Mouse (Mus musculus) midbrain, postnatal 0 days (tissue): ENCODE results near the gene Kcna5. TPM values are rescaled to one million over a fixed set of nuclear protein-coding genes. Genes with fewer than 3 reads are reported as not detected.

Experiments used
- ATAC-seq: fragments of 200-750 bp; cut with Nextera tagmentation; 2 replicates; pipeline ENCODE4 v1.8.0; 2017; ENCODE audit warnings: moderate number of reproducible peaks, mild to moderate bottlenecking, moderate TSS enrichment, moderate library complexity; ENCODE audit not compliant: low FRiP score
- DNase-seq: peaks from one replicate; pipeline ENCODE4 v3.0.0-alpha.2; 2015; ENCODE audit warnings: low spot score
- H3K27ac ChIP-seq: fragments of 300-500 bp; sonication (generic); 2 replicates; pipeline ENCODE4 v1.5.1; 2014; ENCODE audit warnings: low read depth, mild to moderate bottlenecking, low read length, mixed read lengths
- H3K27me3 ChIP-seq: fragments of 300-500 bp; sonication (generic); 2 replicates; pipeline ENCODE4 v1.6.1; 2014; ENCODE audit warnings: low read length, control low read depth, mixed read lengths; ENCODE audit not compliant: insufficient read depth
- H3K36me3 ChIP-seq: fragments of 300-500 bp; sonication (generic); 2 replicates; pipeline ENCODE4 v1.6.1; 2014; ENCODE audit warnings: low read length, control low read depth, mixed read lengths; ENCODE audit not compliant: insufficient read depth
- H3K4me1 ChIP-seq: fragments of 300-500 bp; sonication (generic); 2 replicates; pipeline ENCODE4 v1.6.1; 2014; ENCODE audit warnings: mild to moderate bottlenecking, control low read depth, antibody characterized with exemption, low read length, mixed read lengths; ENCODE audit not compliant: insufficient read depth
- H3K4me2 ChIP-seq: fragments of 300-500 bp; sonication (generic); 2 replicates; pipeline ENCODE4 v1.6.1; 2014; ENCODE audit warnings: low read depth, mild to moderate bottlenecking, low read length, mixed read lengths; ENCODE audit not compliant: poor library complexity, severe bottlenecking
- H3K4me3 ChIP-seq: fragments of 300-500 bp; sonication (generic); 2 replicates; pipeline ENCODE4 v1.5.1; 2014; ENCODE audit warnings: low read depth, mild to moderate bottlenecking, low read length, moderate library complexity
- H3K9ac ChIP-seq: fragments of 300-500 bp; sonication (generic); replicated peaks from 2 replicates; pipeline ENCODE4 v1.6.1; 2014; ENCODE audit warnings: mild to moderate bottlenecking, low read length, moderate library complexity, mixed read lengths; ENCODE audit not compliant: poor library complexity, severe bottlenecking
- H3K9me3 ChIP-seq: fragments of 300-500 bp; sonication (generic); 2 replicates; pipeline ENCODE4 v1.6.1; 2016; ENCODE audit warnings: low read length, control low read depth
- CTCF ChIP-seq: IDR thresholded peaks from 2 replicates; pipeline ENCODE4 v1.5.1; 2016; ENCODE audit warnings: antibody characterized with exemption, mild to moderate bottlenecking
- WGBS: fragments of 180-500 bp; shearing (Covaris S2); extraction: QIAGEN DNeasy Blood & Tissue Kit; methylation state at CpG from one replicate; pipeline ENCODE4 v1.1.7; 2014; 5-methylcytosine and 5-hydroxymethylcytosine counted together
- polyA plus RNA-seq: library from polyadenylated mRNA; unstranded; fragments of >200 nt; fragmentation: Nextera tagmentation; extraction: Ambion mirVana; gene quantifications from 2 replicates; pipeline ENCODE4 v1.2.1, GENCODE M21; 2015
- total RNA-seq: library from RNA; depleted of rRNA; stranded (reverse); fragments of >200 nt; gene quantifications from 2 replicates; pipeline ENCODE4 v1.2.3, GENCODE M21; 2014

Kcna5 gene
- total and polyA plus RNA-seq, 2 experiments from 2014 or later: 3.8 to 4.9 TPM

DNA sequence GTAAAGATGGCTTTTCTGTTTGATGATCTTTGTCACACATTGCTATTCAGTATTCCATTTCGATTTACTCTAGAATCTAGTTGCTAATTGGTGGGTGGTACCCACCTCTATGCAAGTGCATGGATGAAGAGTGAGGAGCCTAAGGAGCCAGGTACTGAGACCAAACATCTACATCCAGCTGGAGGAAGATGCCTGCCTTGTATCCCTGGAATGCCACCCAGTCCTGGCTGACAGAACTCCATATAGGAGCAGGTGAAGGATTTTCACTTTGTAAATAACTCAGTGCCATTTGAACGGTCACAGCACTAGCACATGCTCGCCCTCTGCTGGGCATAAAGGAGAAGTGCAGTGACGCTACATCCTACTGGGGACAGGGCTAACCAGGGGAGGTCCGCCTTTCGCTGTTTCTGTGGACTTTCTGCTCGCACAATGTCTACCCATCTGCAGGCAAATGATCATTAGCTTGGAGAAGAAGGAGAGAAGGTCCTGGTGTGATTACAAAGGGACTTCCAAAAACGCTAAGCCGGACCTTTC, 16.7 kb upstream of the Kcna5 start:
- 20% methylated on average over 9 of the region's 9 CpGs for WGBS
- Histone ChIP-seq H3K27ac (no peak overlapping the region), H3K9me3 (no peaks in the 10 kb centered on the region), H3K4me3 (no peak overlapping the region), H3K4me1 (no peaks in the 10 kb centered on the region), H3K36me3 (no peaks in the 10 kb centered on the region), H3K4me2 (no peak overlapping the region), H3K27me3 (no peaks in the 10 kb centered on the region), H3K9ac (no peak overlapping the region)
- DNase-seq (peak; percentile 82), ATAC-seq (peak; percentile 75; the same call in 1 of the 2 replicates)
- peak; percentile 99 for TF ChIP-seq CTCF

GRCm38 (mm10) chr6:126544107-126545036, 9.2 kb upstream of the Kcna5 start:
- Histone ChIP-seq H3K27me3 (no peaks in the 10 kb centered on the region), H3K9ac (no peak overlapping the region), H3K27ac (0 out of 2 replicates have a peak overlapping the region, but pooled peaks have one; percentile 12), H3K36me3 (no peaks in the 10 kb centered on the region), H3K4me2 (no peak overlapping the region), H3K9me3 (no peaks in the 10 kb centered on the region), H3K4me3 (no peak overlapping the region), H3K4me1 (no peaks in the 10 kb centered on the region)
- DNase-seq: no peak
- WGBS: 43% methylated on average over 16 of the region's 16 CpGs
- no peak for ATAC-seq
- TF ChIP-seq CTCF: no peak

DNA sequence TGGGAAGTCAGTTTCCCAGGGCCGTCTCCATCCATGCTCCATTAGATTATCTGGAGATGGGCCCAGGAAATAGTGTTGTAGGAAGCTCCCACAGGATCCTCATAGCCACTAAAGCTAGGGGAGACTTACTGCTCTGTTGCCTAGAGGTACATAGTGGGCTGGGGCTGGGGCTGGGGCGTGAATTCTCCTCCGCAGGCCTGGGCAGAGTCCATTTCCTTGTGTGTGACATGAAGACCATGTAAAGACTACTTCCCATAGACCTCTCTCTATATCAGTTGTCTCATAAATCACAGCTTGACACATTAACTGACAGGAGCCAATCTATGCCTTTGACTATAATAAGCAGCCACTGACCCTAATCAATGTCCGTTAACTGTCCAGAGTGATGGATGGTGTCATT, 7.5 kb upstream of the Kcna5 start:
- ATAC-seq (no peak), DNase-seq (no peak)
- Histone ChIP-seq H3K4me3 (no peak overlapping the region), H3K4me1 (no peaks in the 10 kb centered on the region), H3K27ac (no peak overlapping the region), H3K27me3 (no peaks in the 10 kb centered on the region), H3K4me2 (no peak overlapping the region), H3K9ac (no peak overlapping the region), H3K9me3 (no peaks in the 10 kb centered on the region), H3K36me3 (no peaks in the 10 kb centered on the region)
- 92% methylated on average over 4 of the region's 4 CpGs for WGBS
- TF ChIP-seq CTCF: no peak

DNA sequence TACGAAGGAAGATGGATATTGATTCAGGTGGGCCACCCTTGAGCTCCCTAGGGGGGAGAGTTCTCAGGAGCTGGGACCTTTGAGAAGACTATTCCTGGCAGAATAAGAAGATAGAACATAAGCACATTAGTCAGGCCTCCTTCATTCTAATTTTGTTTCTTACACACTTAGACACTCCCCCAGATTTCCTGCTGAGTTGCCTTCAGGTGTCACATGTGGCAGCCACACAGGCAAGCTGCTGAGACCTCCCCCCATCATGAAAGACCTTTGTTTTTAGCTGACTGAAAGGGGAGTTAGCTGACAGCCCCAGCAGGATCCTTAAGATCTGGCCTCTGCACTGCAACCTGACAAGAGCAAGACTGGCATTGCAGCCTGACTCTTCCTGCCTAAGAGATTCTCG, 2.3 kb upstream of the Kcna5 start:
- no peak overlapping the region for H3K9ac ChIP-seq
- H3K27ac ChIP-seq: no peak overlapping the region
- H3K4me2 ChIP-seq: no peak overlapping the region
- no peak for TF ChIP-seq CTCF
- H3K4me1 ChIP-seq: no peaks in the 10 kb centered on the region; the same call in 1 of the 2 replicates
- no peaks in the 10 kb centered on the region for H3K36me3 ChIP-seq
- ATAC-seq (no peak), DNase-seq (no peak)
- H3K9me3 ChIP-seq: no peaks in the 10 kb centered on the region
- WGBS: 46% methylated on average over 2 of the region's 2 CpGs
- no peaks in the 10 kb centered on the region for H3K27me3 ChIP-seq
- H3K4me3 ChIP-seq: no peak overlapping the region

GRCm38 (mm10) chr6:126536926-126537325, 1.7 kb upstream of the Kcna5 start:
- ATAC-seq: no peak
- Histone ChIP-seq H3K36me3 (no peaks in the 10 kb centered on the region), H3K27me3 (no peaks in the 10 kb centered on the region), H3K9ac (no peak overlapping the region), H3K9me3 (no peaks in the 10 kb centered on the region), H3K4me3 (no peak overlapping the region), H3K4me2 (no peak overlapping the region), H3K4me1 (no peaks in the 10 kb centered on the region; the same call in 1 of the 2 replicates), H3K27ac (no peak overlapping the region)
- no peak for TF ChIP-seq CTCF
- 62% methylated on average over 4 of the region's 4 CpGs for WGBS
- no peak for DNase-seq

- no peak for ATAC-seq
- H3K36me3 ChIP-seq: no peaks in the 10 kb centered on the region
- no peaks in the 10 kb centered on the region for H3K27me3 ChIP-seq
- H3K4me3 ChIP-seq: no peak overlapping the region
- no peak overlapping the region for H3K4me2 ChIP-seq
- TF ChIP-seq CTCF: no peak
- H3K9ac ChIP-seq: no peak overlapping the region
- no peak for DNase-seq
- H3K4me1 ChIP-seq: no peaks in the 10 kb centered on the region; the same call in 1 of the 2 replicates
- H3K9me3 ChIP-seq: no peaks in the 10 kb centered on the region
- WGBS: 0% methylated on average over 1 of the region's 1 CpGs
- peak overlapping the region; percentile 8; the same call in 1 of the 2 replicates for H3K27ac ChIP-seq
Measured at GRCm38 (mm10) chr6:126535911-126536270, 679 bp upstream of the Kcna5 start.
